Mouse (Mus musculus): ENCODE results near the gene Ilk.

DNA sequence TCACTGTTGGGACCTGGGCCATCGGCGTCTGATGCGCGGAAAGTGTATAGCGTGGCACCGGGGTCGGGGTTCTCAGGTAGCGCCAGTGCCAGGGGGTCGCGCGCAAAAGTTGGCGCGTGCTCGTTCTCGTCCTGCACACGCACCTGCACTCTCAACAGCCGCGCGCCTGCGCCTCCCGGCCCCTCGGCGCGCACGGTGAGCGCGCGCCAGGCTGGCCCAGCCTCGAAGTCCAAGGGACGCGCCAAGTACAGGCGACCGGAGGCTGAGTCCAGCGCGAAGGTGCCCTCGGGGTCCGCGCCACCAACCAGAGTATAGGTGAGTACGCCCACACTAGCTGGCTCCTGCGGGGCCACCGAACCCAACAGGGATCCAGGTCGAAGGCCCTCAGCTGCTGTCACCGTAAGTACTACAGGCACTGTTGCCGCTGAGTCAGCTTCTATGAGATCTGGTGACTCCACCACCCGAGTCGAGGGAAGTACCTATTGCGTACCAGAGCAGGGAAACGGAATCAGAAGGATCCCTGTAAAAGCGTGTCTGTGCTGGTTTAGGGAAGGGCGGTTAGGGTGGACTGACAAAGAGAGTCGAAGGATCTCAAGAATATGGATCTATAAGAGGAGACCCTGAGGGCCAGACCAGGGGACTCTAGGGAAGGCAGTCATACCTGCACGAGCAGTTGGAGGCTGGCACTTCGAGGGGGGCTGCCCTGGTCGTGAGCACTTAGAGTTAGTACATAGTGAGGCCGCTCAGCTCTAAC lies 26.3 kb downstream of the Ilk start:
- TF ChIP-seq POLR2A (IDR thresholded peaks at IDR 0.05; ENCODE audit: control insufficient read depth, low read depth, low read length): no peak
- no peak for TF ChIP-seq CTCF (IDR thresholded peaks at IDR 0.05; ENCODE audit: control insufficient read depth, insufficient read depth, insufficient replicate concordance, low read depth, low read length)

All from testis, adult 2 months (tissue).